Mouse (Mus musculus): ENCODE data around the gene Chic2. TPM values are rescaled to one million over a fixed set of nuclear protein-coding genes. Genes with fewer than 3 reads are reported as not detected.

The Chic2 gene
- polyA plus RNA-seq, 1 experiment from 2014 or later: 52.8 TPM

GRCm38 (mm10) chr5:75051109-75051508, 6.5 kb upstream of the Chic2 start:
- Histone ChIP-seq H3K4me3 (no peak overlapping the region), H3K36me3 (no peaks in the 10 kb centered on the region), H3K27ac (no peak overlapping the region), H3K4me2 (replicated peaks) (no peak overlapping the region), H3K9me3 (replicated peaks) (no peaks in the 10 kb centered on the region), H3K27me3 (peaks cover 34% of the 10 kb centered on the region), H3K9ac (no peak overlapping the region), H3K4me1 (no peaks in the 10 kb centered on the region)
- 76% methylated on average over 4 of the region's 4 CpGs for WGBS
- no peak for ATAC-seq (ENCODE audit: low FRiP score)

GRCm38 (mm10) chr5:75046681-75047321, 2.2 kb upstream of the Chic2 start:
- no peak overlapping the region for H3K4me2 ChIP-seq (replicated peaks)
- no peaks in the 10 kb centered on the region for H3K9me3 ChIP-seq (replicated peaks)
- no peak overlapping the region for H3K4me3 ChIP-seq
- no peaks in the 10 kb centered on the region for H3K36me3 ChIP-seq
- H3K27me3 ChIP-seq: peaks cover 26% of the 10 kb centered on the region
- no peak overlapping the region for H3K27ac ChIP-seq
- peaks cover 12% of the 10 kb centered on the region for H3K4me1 ChIP-seq
- H3K9ac ChIP-seq: no peak overlapping the region
- 46% methylated on average over 15 of the region's 15 CpGs for WGBS
- ATAC-seq (ENCODE audit: low FRiP score): no peak

GRCm38 (mm10) chr5:75045371-75045770, 797 bp upstream of the Chic2 start:
- ATAC-seq (ENCODE audit: low FRiP score): no peak
- Histone ChIP-seq H3K36me3 (no peaks in the 10 kb centered on the region), H3K4me2 (replicated peaks) (no peak overlapping the region), H3K4me3 (no peak overlapping the region), H3K27ac (no peak overlapping the region), H3K4me1 (peaks cover 13% of the 10 kb centered on the region), H3K9ac (no peak overlapping the region), H3K9me3 (replicated peaks) (no peaks in the 10 kb centered on the region; the same call in 1 of the 2 replicates), H3K27me3 (peaks cover 26% of the 10 kb centered on the region)
- WGBS: 87% methylated on average over 7 of the region's 7 CpGs

GRCm38 (mm10) chr5:75043621-75044301, 813 bp downstream of the Chic2 start:
- Histone ChIP-seq H3K9me3 (replicated peaks) (no peaks in the 10 kb centered on the region; the same call in 1 of the 2 replicates), H3K4me3 (peak overlapping the region; percentile 91), H3K4me1 (peaks cover 13% of the 10 kb centered on the region), H3K27ac (peak overlapping the region; percentile 93), H3K27me3 (peaks cover 26% of the 10 kb centered on the region), H3K36me3 (no peaks in the 10 kb centered on the region), H3K9ac (peak overlapping the region; percentile 98), H3K4me2 (replicated peaks) (peak overlapping the region; percentile 91)
- peak; percentile 86 for ATAC-seq (ENCODE audit: low FRiP score)
- 2% methylated on average over 36 of the region's 36 CpGs for WGBS

GRCm38 (mm10) chr5:75043011-75043445, 1.5 kb downstream of the Chic2 start:
- Histone ChIP-seq H3K4me2 (replicated peaks) (peak overlapping the region; percentile 91), H3K27me3 (peaks cover 21% of the 10 kb centered on the region), H3K9me3 (replicated peaks) (no peaks in the 10 kb centered on the region; the same call in 1 of the 2 replicates), H3K9ac (peak overlapping the region; percentile 98), H3K36me3 (no peaks in the 10 kb centered on the region), H3K27ac (no peak overlapping the region), H3K4me1 (peaks cover 13% of the 10 kb centered on the region), H3K4me3 (peak overlapping the region; percentile 91)
- no peak for ATAC-seq (ENCODE audit: low FRiP score)
- 51% methylated on average over 9 of the region's 9 CpGs for WGBS

GRCm38 (mm10) chr5:75039307-75039706, 5.3 kb downstream of the Chic2 start:
- Histone ChIP-seq H3K9ac (no peak overlapping the region), H3K4me1 (peaks cover 13% of the 10 kb centered on the region), H3K4me3 (no peak overlapping the region), H3K9me3 (replicated peaks) (no peaks in the 10 kb centered on the region; the same call in 1 of the 2 replicates), H3K36me3 (no peaks in the 10 kb centered on the region), H3K27ac (no peak overlapping the region), H3K27me3 (no peaks in the 10 kb centered on the region), H3K4me2 (replicated peaks) (no peak overlapping the region)
- WGBS: 84% methylated on average over 1 of the region's 1 CpGs
- ATAC-seq (ENCODE audit: low FRiP score): no peak

GRCm38 (mm10) chr5:75035475-75035874, 9.1 kb downstream of the Chic2 start:
- 91% methylated on average over 3 of the region's 3 CpGs for WGBS
- Histone ChIP-seq H3K27me3 (no peaks in the 10 kb centered on the region), H3K4me3 (no peak overlapping the region), H3K9me3 (replicated peaks) (no peaks in the 10 kb centered on the region), H3K4me2 (replicated peaks) (no peak overlapping the region), H3K27ac (no peak overlapping the region), H3K36me3 (no peaks in the 10 kb centered on the region), H3K4me1 (no peaks in the 10 kb centered on the region), H3K9ac (no peak overlapping the region)
- ATAC-seq (ENCODE audit: low FRiP score): no peak

- Histone ChIP-seq H3K4me2 (replicated peaks) (no peak overlapping the region), H3K4me1 (peaks cover 14% of the 10 kb centered on the region), H3K36me3 (no peaks in the 10 kb centered on the region), H3K27me3 (peaks cover 32% of the 10 kb centered on the region), H3K27ac (no peak overlapping the region), H3K9ac (no peak overlapping the region), H3K9me3 (replicated peaks) (no peaks in the 10 kb centered on the region), H3K4me3 (no peak overlapping the region)
- ATAC-seq (ENCODE audit: low FRiP score): no peak
- 50% methylated on average over 1 of the region's 1 CpGs for WGBS
These were observed 29.8 kb downstream of the Chic2 start for GRCm38 (mm10) chr5:75014768-75015167.

GRCm38 (mm10) chr5:75012771-75013421, 31.7 kb downstream of the Chic2 start:
- Histone ChIP-seq H3K27me3 (peaks cover 34% of the 10 kb centered on the region), H3K9me3 (replicated peaks) (peaks cover 5% of the 10 kb centered on the region; the same call in 1 of the 2 replicates), H3K4me2 (replicated peaks) (no peak overlapping the region), H3K9ac (no peak overlapping the region), H3K27ac (peak overlapping the region; percentile 18; the same call in 1 of the 2 replicates), H3K4me3 (no peak overlapping the region), H3K36me3 (peaks cover 5% of the 10 kb centered on the region; the same call in 1 of the 2 replicates), H3K4me1 (peaks cover 14% of the 10 kb centered on the region)
- ATAC-seq (ENCODE audit: low FRiP score): peak; percentile 79; the same call in 1 of the 2 replicates
- WGBS: 28% methylated on average over 8 of the region's 8 CpGs

GRCm38 (mm10) chr5:75011985-75012738, 32.4 kb downstream of the Chic2 start:
- Histone ChIP-seq H3K9me3 (replicated peaks) (peaks cover 5% of the 10 kb centered on the region; the same call in 1 of the 2 replicates), H3K4me1 (peaks cover 14% of the 10 kb centered on the region), H3K36me3 (peaks cover 8% of the 10 kb centered on the region; the same call in 1 of the 2 replicates), H3K4me3 (no peak overlapping the region), H3K4me2 (replicated peaks) (no peak overlapping the region), H3K27me3 (peaks cover 41% of the 10 kb centered on the region), H3K27ac (0 out of 2 replicates have a peak overlapping the region, but pooled peaks have one; percentile 18), H3K9ac (no peak overlapping the region)
- WGBS: 26% methylated on average over 4 of the region's 4 CpGs
- peak; percentile 66; the same call in 1 of the 2 replicates for ATAC-seq (ENCODE audit: low FRiP score)

- H3K9ac ChIP-seq: no peak overlapping the region
- H3K27me3 ChIP-seq: peaks cover 71% of the 10 kb centered on the region
- no peak overlapping the region for H3K4me2 ChIP-seq (replicated peaks)
- peaks cover 5% of the 10 kb centered on the region; the same call in 1 of the 2 replicates for H3K9me3 ChIP-seq (replicated peaks)
- H3K36me3 ChIP-seq: peaks cover 8% of the 10 kb centered on the region; the same call in 1 of the 2 replicates
- H3K4me3 ChIP-seq: no peak overlapping the region
- 0 out of 2 replicates have a peak, but pooled peaks cover 4% of the 10 kb centered on the region for H3K4me1 ChIP-seq
- ATAC-seq (ENCODE audit: low FRiP score): no peak
- 68% methylated on average over 3 of the region's 3 CpGs for WGBS
- H3K27ac ChIP-seq: no peak overlapping the region
These were observed 39.8 kb downstream of the Chic2 start for GRCm38 (mm10) chr5:75004755-75005154.
